Mouse (Mus musculus): ENCODE results near the gene Efcab14. TPM values are rescaled to one million over a fixed set of nuclear protein-coding genes. Genes with fewer than 3 reads are reported as not detected.

Gene Efcab14
- polyA plus RNA-seq, 1 experiment: 33.9 TPM

- Histone ChIP-seq H3K36me3 (ENCODE audit: control insufficient read depth, insufficient read depth, low read length, poor library complexity, severe bottlenecking) (no peaks in the 10 kb centered on the region), H3K9me3 (replicated peaks; ENCODE audit: control insufficient read depth, insufficient read depth, low read length, poor library complexity, severe bottlenecking) (no peaks in the 10 kb centered on the region)
Observed at GRCm38 (mm10) chr4:115728721-115729120, 8.8 kb upstream of the Efcab14 start.

GRCm38 (mm10) chr4:115731588-115732222, 5.8 kb upstream of the Efcab14 start:
- Histone ChIP-seq H3K4me1 (ENCODE audit: control insufficient read depth, insufficient read depth, low read length) (no peaks in the 10 kb centered on the region), H3K27ac (ENCODE audit: insufficient read depth, low read length) (no peak overlapping the region), H3K9ac (ENCODE audit: low read depth, poor library complexity, severe bottlenecking) (no peak overlapping the region), H3K36me3 (ENCODE audit: control insufficient read depth, insufficient read depth, low read length, poor library complexity, severe bottlenecking) (no peaks in the 10 kb centered on the region), H3K27me3 (ENCODE audit: control insufficient read depth, insufficient read depth, low read length, poor library complexity, severe bottlenecking) (no peaks in the 10 kb centered on the region), H3K9me3 (replicated peaks; ENCODE audit: control insufficient read depth, insufficient read depth, low read length, poor library complexity, severe bottlenecking) (no peaks in the 10 kb centered on the region), H3K4me3 (ENCODE audit: low read depth, low read length) (no peak overlapping the region)
- TF ChIP-seq POLR2A (IDR thresholded peaks at IDR 0.05; ENCODE audit: insufficient read depth, low read length): no peak
- TF ChIP-seq CTCF (IDR thresholded peaks at IDR 0.05; ENCODE audit: low read depth, low read length): peak; percentile 79

More at GRCm38 (mm10) chr4:115728721-115729120, 8.8 kb upstream of the Efcab14 start:
- H3K4me1 ChIP-seq (ENCODE audit: control insufficient read depth, insufficient read depth, low read length): no peaks in the 10 kb centered on the region
- H3K4me3 ChIP-seq (ENCODE audit: low read depth, low read length): no peak overlapping the region
- TF ChIP-seq POLR2A (IDR thresholded peaks at IDR 0.05; ENCODE audit: insufficient read depth, low read length) (no peak), CTCF (IDR thresholded peaks at IDR 0.05; ENCODE audit: low read depth, low read length) (no peak)
- no peak overlapping the region for H3K27ac ChIP-seq (ENCODE audit: insufficient read depth, low read length)
- H3K27me3 ChIP-seq (ENCODE audit: control insufficient read depth, insufficient read depth, low read length, poor library complexity, severe bottlenecking): no peaks in the 10 kb centered on the region
- no peak overlapping the region for H3K9ac ChIP-seq (ENCODE audit: low read depth, poor library complexity, severe bottlenecking)

GRCm38 (mm10) chr4:115732223-115732818, 5.2 kb upstream of the Efcab14 start:
- Histone ChIP-seq H3K9me3 (replicated peaks; ENCODE audit: control insufficient read depth, insufficient read depth, low read length, poor library complexity, severe bottlenecking) (no peaks in the 10 kb centered on the region), H3K9ac (ENCODE audit: low read depth, poor library complexity, severe bottlenecking) (no peak overlapping the region), H3K4me3 (ENCODE audit: low read depth, low read length) (no peak overlapping the region), H3K27ac (ENCODE audit: insufficient read depth, low read length) (no peak overlapping the region), H3K36me3 (ENCODE audit: control insufficient read depth, insufficient read depth, low read length, poor library complexity, severe bottlenecking) (no peaks in the 10 kb centered on the region), H3K27me3 (ENCODE audit: control insufficient read depth, insufficient read depth, low read length, poor library complexity, severe bottlenecking) (no peaks in the 10 kb centered on the region), H3K4me1 (ENCODE audit: control insufficient read depth, insufficient read depth, low read length) (no peaks in the 10 kb centered on the region)
- no peak for TF ChIP-seq EP300 (IDR thresholded peaks at IDR 0.05; ENCODE audit: insufficient read depth, low read depth, low read length)
- TF ChIP-seq POLR2A (IDR thresholded peaks at IDR 0.05; ENCODE audit: insufficient read depth, low read length): no peak
- no peak for TF ChIP-seq CTCF (IDR thresholded peaks at IDR 0.05; ENCODE audit: low read depth, low read length)

GRCm38 (mm10) chr4:115733746-115734145, 3.8 kb upstream of the Efcab14 start:
- H3K27ac ChIP-seq (ENCODE audit: insufficient read depth, low read length): no peak overlapping the region
- TF ChIP-seq CTCF (IDR thresholded peaks at IDR 0.05; ENCODE audit: low read depth, low read length): no peak
- no peak for TF ChIP-seq EP300 (IDR thresholded peaks at IDR 0.05; ENCODE audit: insufficient read depth, low read depth, low read length)
- TF ChIP-seq POLR2A (IDR thresholded peaks at IDR 0.05; ENCODE audit: insufficient read depth, low read length): no peak
- H3K9me3 ChIP-seq (replicated peaks; ENCODE audit: control insufficient read depth, insufficient read depth, low read length, poor library complexity, severe bottlenecking): no peaks in the 10 kb centered on the region
- no peaks in the 10 kb centered on the region for H3K36me3 ChIP-seq (ENCODE audit: control insufficient read depth, insufficient read depth, low read length, poor library complexity, severe bottlenecking)
- H3K9ac ChIP-seq (ENCODE audit: low read depth, poor library complexity, severe bottlenecking): no peak overlapping the region
- H3K4me1 ChIP-seq (ENCODE audit: control insufficient read depth, insufficient read depth, low read length): peaks cover 3% of the 10 kb centered on the region
- H3K27me3 ChIP-seq (ENCODE audit: control insufficient read depth, insufficient read depth, low read length, poor library complexity, severe bottlenecking): no peaks in the 10 kb centered on the region
- no peak overlapping the region for H3K4me3 ChIP-seq (ENCODE audit: low read depth, low read length)

GRCm38 (mm10) chr4:115734867-115735266, 2.7 kb upstream of the Efcab14 start:
- Histone ChIP-seq H3K36me3 (ENCODE audit: control insufficient read depth, insufficient read depth, low read length, poor library complexity, severe bottlenecking) (no peaks in the 10 kb centered on the region), H3K9me3 (replicated peaks; ENCODE audit: control insufficient read depth, insufficient read depth, low read length, poor library complexity, severe bottlenecking) (no peaks in the 10 kb centered on the region), H3K4me1 (ENCODE audit: control insufficient read depth, insufficient read depth, low read length) (peaks cover 3% of the 10 kb centered on the region), H3K27me3 (ENCODE audit: control insufficient read depth, insufficient read depth, low read length, poor library complexity, severe bottlenecking) (no peaks in the 10 kb centered on the region), H3K9ac (ENCODE audit: low read depth, poor library complexity, severe bottlenecking) (no peak overlapping the region), H3K4me3 (ENCODE audit: low read depth, low read length) (no peak overlapping the region), H3K27ac (ENCODE audit: insufficient read depth, low read length) (no peak overlapping the region)
- no peak for TF ChIP-seq POLR2A (IDR thresholded peaks at IDR 0.05; ENCODE audit: insufficient read depth, low read length)

GRCm38 (mm10) chr4:115738481-115738985, 989 bp downstream of the Efcab14 start:
- H3K27me3 ChIP-seq (ENCODE audit: control insufficient read depth, insufficient read depth, low read length, poor library complexity, severe bottlenecking): no peaks in the 10 kb centered on the region
- peaks cover 12% of the 10 kb centered on the region for H3K36me3 ChIP-seq (ENCODE audit: control insufficient read depth, insufficient read depth, low read length, poor library complexity, severe bottlenecking)
- no peak overlapping the region for H3K27ac ChIP-seq (ENCODE audit: insufficient read depth, low read length)

More at GRCm38 (mm10) chr4:115738481-115738985, 989 bp downstream of the Efcab14 start:
- Histone ChIP-seq H3K4me3 (ENCODE audit: low read depth, low read length) (peak overlapping the region; percentile 45), H3K9ac (ENCODE audit: low read depth, poor library complexity, severe bottlenecking) (peak overlapping the region; percentile 79), H3K9me3 (replicated peaks; ENCODE audit: control insufficient read depth, insufficient read depth, low read length, poor library complexity, severe bottlenecking) (no peaks in the 10 kb centered on the region), H3K4me1 (ENCODE audit: control insufficient read depth, insufficient read depth, low read length) (peaks cover 3% of the 10 kb centered on the region)
- TF ChIP-seq POLR2A (IDR thresholded peaks at IDR 0.05; ENCODE audit: insufficient read depth, low read length) (no peak), CTCF (IDR thresholded peaks at IDR 0.05; ENCODE audit: low read depth, low read length) (no peak), EP300 (IDR thresholded peaks at IDR 0.05; ENCODE audit: insufficient read depth, low read depth, low read length) (no peak)
